Mouse (Mus musculus): ENCODE data around the gene Phlpp1. TPM values are rescaled to one million over a fixed set of nuclear protein-coding genes. Genes with fewer than 3 reads are reported as not detected.

Phlpp1 gene
- polyA plus RNA-seq, 1 experiment, result 2.6 TPM

DNA sequence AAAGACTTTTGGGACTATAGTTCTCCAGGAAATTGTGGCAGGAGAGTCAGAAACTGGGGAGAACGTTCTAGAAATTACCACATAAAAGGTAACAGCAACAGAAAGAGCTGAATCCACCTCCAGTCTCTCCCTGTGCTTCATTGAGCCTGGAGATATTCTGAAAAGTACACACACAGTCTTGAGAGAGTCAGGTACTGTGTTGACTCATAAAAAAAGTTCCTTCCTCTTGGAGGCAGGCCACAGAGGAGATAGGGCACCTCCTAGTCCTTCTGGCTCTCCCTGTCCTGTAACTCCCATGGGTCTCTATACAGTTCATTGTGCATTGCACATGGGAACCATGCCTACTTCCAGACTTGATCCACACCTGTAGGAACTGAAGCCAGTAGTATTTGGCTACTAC is 149.0 kb downstream of the Phlpp1 start:
- Histone ChIP-seq H3K27ac (ENCODE audit: control insufficient read depth, insufficient read depth, low read depth, low read length, poor library complexity) (no peak overlapping the region), H3K4me1 (ENCODE audit: control insufficient read depth, insufficient read depth, low read length) (no peaks in the 10 kb centered on the region; the same call in 1 of the 2 replicates), H3K4me3 (replicated peaks; ENCODE audit: control insufficient read depth, low read depth, low read length) (no peak overlapping the region)
- TF ChIP-seq POLR2A (IDR thresholded peaks at IDR 0.05; ENCODE audit: borderline replicate concordance, control insufficient read depth, low read depth, low read length) (no peak), CTCF (IDR thresholded peaks at IDR 0.05; ENCODE audit: control insufficient read depth, insufficient read depth, low read length) (no peak)
- 21% methylated on average over 1 of the region's 1 CpGs for WGBS

DNA sequence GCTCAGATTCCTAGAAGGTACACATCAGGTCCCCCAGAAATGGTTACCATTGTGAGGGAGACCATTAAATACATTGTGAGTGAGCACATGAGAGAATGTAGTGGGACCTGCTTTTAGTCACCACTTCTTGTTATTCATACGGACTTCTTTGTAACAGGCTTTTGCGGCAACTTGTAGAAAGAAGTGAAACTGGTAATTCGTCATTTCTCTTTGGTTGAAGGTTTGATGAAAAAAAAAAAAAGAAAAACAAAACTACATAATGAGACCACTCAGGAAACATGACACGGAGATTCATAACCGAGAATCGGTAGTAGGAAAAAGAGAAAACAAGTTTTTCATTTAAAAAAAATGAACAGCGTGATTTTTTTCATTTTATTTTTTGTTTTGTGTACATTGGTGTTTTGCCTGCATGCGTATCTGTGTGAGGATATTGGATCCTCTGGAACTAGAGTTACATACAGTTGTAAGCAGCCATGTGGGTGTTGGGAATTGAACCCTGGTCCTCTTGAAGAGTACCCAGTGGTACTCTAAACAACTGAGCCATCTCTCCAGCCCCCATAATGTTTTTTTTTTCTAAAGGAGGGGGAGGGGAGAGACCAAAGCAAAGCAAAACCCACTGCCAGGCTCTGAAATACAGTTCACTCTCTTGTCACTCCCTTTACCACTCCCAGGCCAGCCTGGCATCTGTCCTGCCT is 150.0 kb downstream of the Phlpp1 start:
- WGBS, result 16% methylated on average over 8 of the region's 8 CpGs
- Histone ChIP-seq H3K4me3 (replicated peaks; ENCODE audit: control insufficient read depth, low read depth, low read length) (no peak overlapping the region), H3K4me1 (ENCODE audit: control insufficient read depth, insufficient read depth, low read length) (no peaks in the 10 kb centered on the region; the same call in 1 of the 2 replicates), H3K27ac (ENCODE audit: control insufficient read depth, insufficient read depth, low read depth, low read length, poor library complexity) (no peak overlapping the region)
- TF ChIP-seq CTCF (IDR thresholded peaks at IDR 0.05; ENCODE audit: control insufficient read depth, insufficient read depth, low read length) (no peak), POLR2A (IDR thresholded peaks at IDR 0.05; ENCODE audit: borderline replicate concordance, control insufficient read depth, low read depth, low read length) (no peak)

DNA sequence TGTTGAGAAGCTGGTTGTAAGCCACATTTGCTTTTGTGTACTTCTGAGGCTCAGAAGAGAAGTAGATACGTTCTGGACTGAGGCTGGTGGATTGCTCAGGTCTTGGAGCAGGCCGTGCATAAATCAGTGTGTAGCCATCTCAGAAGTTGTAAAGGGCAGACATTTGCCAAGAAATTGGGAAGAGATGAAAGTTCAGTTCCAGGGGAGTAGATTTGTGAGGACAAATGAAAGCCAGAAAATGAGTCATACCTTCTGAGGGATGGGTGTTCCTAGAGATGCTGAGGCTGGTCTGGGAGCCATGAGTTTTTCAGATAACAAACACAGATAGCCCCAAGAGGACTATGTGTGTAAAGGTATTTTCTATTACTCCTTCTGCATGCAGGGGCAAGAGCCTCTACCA is 155.1 kb downstream of the Phlpp1 start:
- Histone ChIP-seq H3K4me3 (replicated peaks; ENCODE audit: control insufficient read depth, low read depth, low read length) (no peak overlapping the region), H3K27ac (ENCODE audit: control insufficient read depth, insufficient read depth, low read depth, low read length, poor library complexity) (no peak overlapping the region), H3K4me1 (ENCODE audit: control insufficient read depth, insufficient read depth, low read length) (no peaks in the 10 kb centered on the region; the same call in 1 of the 2 replicates)
- 76% methylated on average over 2 of the region's 2 CpGs for WGBS
- no peak for TF ChIP-seq POLR2A (IDR thresholded peaks at IDR 0.05; ENCODE audit: borderline replicate concordance, control insufficient read depth, low read depth, low read length)
- TF ChIP-seq CTCF (IDR thresholded peaks at IDR 0.05; ENCODE audit: control insufficient read depth, insufficient read depth, low read length), result no peak

DNA sequence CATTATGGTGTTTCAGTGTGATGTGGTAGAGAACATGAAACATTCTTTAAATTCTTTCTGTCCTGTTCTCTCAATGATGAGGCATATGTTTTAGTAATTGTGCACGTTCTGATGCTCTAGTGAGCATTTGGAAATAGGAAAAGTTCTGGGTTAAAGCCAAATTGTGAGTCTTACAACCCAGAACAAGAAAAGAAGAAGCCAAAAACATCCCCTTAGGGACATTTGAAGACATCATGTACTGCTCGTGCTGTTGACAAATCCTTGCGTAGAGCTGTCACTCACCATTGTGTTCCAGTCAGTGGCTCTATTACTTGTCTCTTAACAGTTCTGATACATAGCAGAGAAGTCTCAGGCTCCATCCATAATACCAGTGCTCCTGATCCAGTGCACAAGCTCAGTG is 170.5 kb downstream of the Phlpp1 start:
- no peaks in the 10 kb centered on the region for H3K4me1 ChIP-seq (ENCODE audit: control insufficient read depth, insufficient read depth, low read length)
- no peak overlapping the region for H3K27ac ChIP-seq (ENCODE audit: control insufficient read depth, insufficient read depth, low read depth, low read length, poor library complexity)
- no peak overlapping the region for H3K4me3 ChIP-seq (replicated peaks; ENCODE audit: control insufficient read depth, low read depth, low read length)
- TF ChIP-seq POLR2A (IDR thresholded peaks at IDR 0.05; ENCODE audit: borderline replicate concordance, control insufficient read depth, low read depth, low read length) (no peak), CTCF (IDR thresholded peaks at IDR 0.05; ENCODE audit: control insufficient read depth, insufficient read depth, low read length) (no peak)
- 91% methylated on average over 3 of the region's 3 CpGs for WGBS

DNA sequence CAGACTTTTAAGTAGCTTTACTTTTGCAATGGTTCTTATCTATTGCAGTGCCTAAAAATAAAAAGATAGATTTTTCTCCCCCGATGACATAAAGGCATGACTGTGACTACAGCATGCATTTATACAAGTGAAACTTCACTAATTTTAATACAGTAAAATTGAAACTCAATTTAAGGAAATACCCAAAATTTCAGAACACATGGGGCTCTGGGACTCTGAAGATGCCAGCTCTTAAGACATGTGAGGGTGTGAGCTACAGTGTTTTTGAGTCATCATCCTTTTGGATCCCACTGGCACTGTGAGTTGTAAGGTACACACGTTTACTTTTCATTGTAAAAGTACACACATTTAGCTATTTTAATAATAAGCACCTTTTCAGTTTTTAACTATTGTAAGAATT is 173.7 kb downstream of the Phlpp1 start:
- 71% methylated on average over 2 of the region's 2 CpGs for WGBS
- Histone ChIP-seq H3K4me3 (replicated peaks; ENCODE audit: control insufficient read depth, low read depth, low read length) (no peak overlapping the region), H3K27ac (ENCODE audit: control insufficient read depth, insufficient read depth, low read depth, low read length, poor library complexity) (no peak overlapping the region), H3K4me1 (ENCODE audit: control insufficient read depth, insufficient read depth, low read length) (no peaks in the 10 kb centered on the region)
- TF ChIP-seq CTCF (IDR thresholded peaks at IDR 0.05; ENCODE audit: control insufficient read depth, insufficient read depth, low read length), result no peak
- no peak for TF ChIP-seq POLR2A (IDR thresholded peaks at IDR 0.05; ENCODE audit: borderline replicate concordance, control insufficient read depth, low read depth, low read length)

DNA sequence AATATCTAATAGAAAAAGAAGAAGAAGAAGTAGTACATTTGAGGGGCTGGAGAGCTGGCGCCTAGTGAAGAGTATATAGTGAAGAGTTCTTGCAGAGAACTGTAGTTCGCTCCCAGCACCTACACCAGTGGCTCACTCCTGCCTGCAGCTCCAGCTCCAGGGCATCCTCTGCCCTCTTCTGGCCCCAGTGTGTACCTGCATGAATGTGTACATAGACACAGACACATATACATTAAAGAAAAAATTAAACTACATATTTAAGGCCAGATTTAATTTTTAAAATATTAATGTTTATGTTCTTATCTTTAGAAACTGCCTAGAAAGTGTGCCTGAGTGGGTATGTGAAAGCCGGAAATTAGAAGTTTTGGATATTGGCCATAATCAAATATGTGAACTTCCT is 175.2 kb downstream of the Phlpp1 start:
- TF ChIP-seq CTCF (IDR thresholded peaks at IDR 0.05; ENCODE audit: control insufficient read depth, insufficient read depth, low read length), result no peak
- no peak for TF ChIP-seq POLR2A (IDR thresholded peaks at IDR 0.05; ENCODE audit: borderline replicate concordance, control insufficient read depth, low read depth, low read length)
- 88% methylated on average over 3 of the region's 3 CpGs for WGBS
- no peaks in the 10 kb centered on the region for H3K4me1 ChIP-seq (ENCODE audit: control insufficient read depth, insufficient read depth, low read length)
- no peak overlapping the region for H3K4me3 ChIP-seq (replicated peaks; ENCODE audit: control insufficient read depth, low read depth, low read length)
- no peak overlapping the region for H3K27ac ChIP-seq (ENCODE audit: control insufficient read depth, insufficient read depth, low read depth, low read length, poor library complexity)

DNA sequence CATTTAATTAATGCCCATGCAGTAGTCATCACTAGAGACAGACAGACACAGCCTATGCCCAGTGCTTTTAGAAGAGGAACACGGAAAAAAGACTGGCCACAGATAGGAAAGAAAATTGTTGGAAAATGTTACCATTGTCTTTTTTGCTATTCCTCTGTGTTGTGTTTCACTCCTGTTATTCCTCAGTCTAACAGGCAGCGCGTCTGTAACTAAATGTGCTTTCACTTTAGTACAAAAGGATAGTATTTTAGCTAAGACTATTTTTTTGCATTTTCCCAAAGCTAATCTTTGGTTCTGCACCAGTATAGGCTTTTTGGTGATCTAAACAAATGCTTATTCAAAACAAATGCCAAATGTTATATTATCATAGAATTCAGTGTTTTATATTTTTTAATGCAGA is 177.6 kb downstream of the Phlpp1 start:
- 89% methylated on average over 3 of the region's 3 CpGs for WGBS
- TF ChIP-seq POLR2A (IDR thresholded peaks at IDR 0.05; ENCODE audit: borderline replicate concordance, control insufficient read depth, low read depth, low read length) (no peak), CTCF (IDR thresholded peaks at IDR 0.05; ENCODE audit: control insufficient read depth, insufficient read depth, low read length) (no peak)
- Histone ChIP-seq H3K4me1 (ENCODE audit: control insufficient read depth, insufficient read depth, low read length) (no peaks in the 10 kb centered on the region), H3K4me3 (replicated peaks; ENCODE audit: control insufficient read depth, low read depth, low read length) (no peak overlapping the region), H3K27ac (ENCODE audit: control insufficient read depth, insufficient read depth, low read depth, low read length, poor library complexity) (no peak overlapping the region)

DNA sequence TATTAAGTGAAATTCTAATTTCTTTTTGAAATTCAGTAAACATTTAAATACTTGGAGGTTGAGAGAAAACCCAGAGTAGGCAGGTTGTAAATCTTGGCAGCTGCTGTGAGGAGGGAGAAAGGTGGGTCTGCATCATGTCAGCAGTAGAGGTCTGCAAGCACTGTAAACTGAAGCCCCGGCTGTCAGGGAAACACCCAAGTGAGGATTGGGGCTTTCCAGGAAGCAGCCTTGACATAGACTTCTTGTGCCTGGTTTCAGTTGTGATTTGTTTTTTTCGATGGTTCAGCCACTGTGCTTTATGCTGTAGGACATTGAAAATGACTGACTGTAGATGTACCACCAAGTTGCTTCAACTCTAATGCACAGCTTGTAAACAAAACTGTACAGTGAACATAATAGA is 180.0 kb downstream of the Phlpp1 start:
- no peak for TF ChIP-seq CTCF (IDR thresholded peaks at IDR 0.05; ENCODE audit: control insufficient read depth, insufficient read depth, low read length)
- TF ChIP-seq POLR2A (IDR thresholded peaks at IDR 0.05; ENCODE audit: borderline replicate concordance, control insufficient read depth, low read depth, low read length), result no peak
- Histone ChIP-seq H3K4me3 (replicated peaks; ENCODE audit: control insufficient read depth, low read depth, low read length) (no peak overlapping the region), H3K4me1 (ENCODE audit: control insufficient read depth, insufficient read depth, low read length) (no peaks in the 10 kb centered on the region), H3K27ac (ENCODE audit: control insufficient read depth, insufficient read depth, low read depth, low read length, poor library complexity) (no peak overlapping the region)
- 55% methylated on average over 2 of the region's 2 CpGs for WGBS
